Mouse (Mus musculus) forebrain, postnatal 0 days (tissue): Measurements from ENCODE around the gene D630045J12Rik. TPM values are rescaled to one million over a fixed set of nuclear protein-coding genes. Genes with fewer than 3 reads are reported as not detected.
A peak's percentile ranks its signal among the peaks of the same experiment; 100 is the strongest.

Source experiments
- ATAC-seq: fragments of 200-750 bp; cut with Nextera tagmentation; 2 replicates; pipeline ENCODE4 v1.8.0; 2017; ENCODE audit warnings: mild to moderate bottlenecking, moderate library complexity
- DNase-seq: peaks from one replicate; pipeline ENCODE4 v3.0.0-alpha.2; 2015
- H3K27ac ChIP-seq: fragments of 300-500 bp; sonication (generic); 2 replicates; pipeline ENCODE4 v1.5.1; 2014; ENCODE audit warnings: low read depth, mild to moderate bottlenecking, antibody characterized with exemption, low read length, moderate library complexity, mixed read lengths
- H3K27me3 ChIP-seq: fragments of 300-500 bp; sonication (generic); 2 replicates; pipeline ENCODE4 v1.6.1; 2014; ENCODE audit warnings: mild to moderate bottlenecking, low read length, mixed read lengths; ENCODE audit not compliant: insufficient read depth
- H3K36me3 ChIP-seq: fragments of 300-500 bp; sonication (generic); 2 replicates; pipeline ENCODE4 v1.6.1; 2014; ENCODE audit warnings: mild to moderate bottlenecking, moderate library complexity; ENCODE audit not compliant: insufficient read depth
- H3K4me1 ChIP-seq: fragments of 300-500 bp; sonication (generic); 2 replicates; pipeline ENCODE4 v1.6.1; 2014; ENCODE audit warnings: antibody characterized with exemption; ENCODE audit not compliant: insufficient read depth
- H3K4me2 ChIP-seq: fragments of 300-500 bp; sonication (generic); 2 replicates; pipeline ENCODE4 v1.6.1; 2014; ENCODE audit warnings: low read depth, mild to moderate bottlenecking, moderate library complexity
- H3K4me3 ChIP-seq: fragments of 300-500 bp; sonication (generic); 2 replicates; pipeline ENCODE4 v1.5.1; 2014; ENCODE audit warnings: low read depth, low read length, mixed read lengths
- H3K9ac ChIP-seq: fragments of 300-500 bp; sonication (generic); 2 replicates; pipeline ENCODE4 v1.6.1; 2014; ENCODE audit warnings: mild to moderate bottlenecking
- H3K9me3 ChIP-seq: fragments of 300-500 bp; sonication (generic); 2 replicates; pipeline ENCODE4 v1.6.1; 2016; ENCODE audit warnings: low read length
- CTCF ChIP-seq: sonication (generic); IDR thresholded peaks from 2 replicates; pipeline ENCODE4 v1.5.1; 2016; ENCODE audit warnings: antibody characterized with exemption, control low read depth, low read depth
- WGBS: fragments of 180-500 bp; shearing (Covaris S2); extraction: QIAGEN DNeasy Blood & Tissue Kit; methylation state at CpG from one replicate; pipeline ENCODE4 v1.1.7; 2014; 5-methylcytosine and 5-hydroxymethylcytosine counted together
- polyA plus RNA-seq: library from polyadenylated mRNA; unstranded; fragments of >200 nt; fragmentation: Nextera tagmentation; extraction: Ambion mirVana; gene quantifications from 2 replicates; pipeline ENCODE4 v1.2.1, GENCODE M21; 2015
- total RNA-seq: library from RNA; depleted of rRNA; stranded (reverse); fragments of >200 nt; gene quantifications from 2 replicates; pipeline ENCODE4 v1.2.3, GENCODE M21; 2014

The D630045J12Rik gene
- total and polyA plus RNA-seq, 2 experiments from 2014 or later, result 11.4 to 38.7 TPM

DNA sequence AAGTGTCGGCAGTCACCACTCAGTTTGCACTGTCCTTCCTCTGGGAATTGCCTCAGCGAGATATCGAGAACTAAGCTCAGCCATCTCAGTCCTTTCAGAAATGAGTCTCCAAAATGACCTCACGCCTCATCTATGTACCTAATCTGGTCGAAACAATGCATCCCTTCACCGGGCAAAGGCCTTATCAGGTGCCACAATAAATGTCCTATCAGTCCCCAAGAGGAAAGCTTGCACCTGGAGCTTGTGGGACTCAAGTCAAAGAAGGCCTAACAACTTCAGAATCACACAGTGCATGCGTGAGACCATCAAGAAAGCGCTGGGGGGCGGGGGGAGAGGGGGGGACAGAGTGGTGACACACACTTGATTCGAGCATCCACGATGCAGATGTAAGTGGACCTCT is 101.5 kb downstream of the D630045J12Rik start:
- H3K9ac ChIP-seq, result no peak overlapping the region
- H3K4me1 ChIP-seq, result no peaks in the 10 kb centered on the region
- TF ChIP-seq CTCF, result no peak
- WGBS, result 87% methylated on average over 11 of the region's 11 CpGs
- H3K4me3 ChIP-seq, result no peak overlapping the region
- no peak overlapping the region for H3K27ac ChIP-seq
- H3K36me3 ChIP-seq, result peaks cover 34% of the 10 kb centered on the region
- H3K9me3 ChIP-seq, result no peaks in the 10 kb centered on the region
- ATAC-seq (no peak), DNase-seq (no peak)
- no peaks in the 10 kb centered on the region for H3K27me3 ChIP-seq
- H3K4me2 ChIP-seq, result no peak overlapping the region

DNA sequence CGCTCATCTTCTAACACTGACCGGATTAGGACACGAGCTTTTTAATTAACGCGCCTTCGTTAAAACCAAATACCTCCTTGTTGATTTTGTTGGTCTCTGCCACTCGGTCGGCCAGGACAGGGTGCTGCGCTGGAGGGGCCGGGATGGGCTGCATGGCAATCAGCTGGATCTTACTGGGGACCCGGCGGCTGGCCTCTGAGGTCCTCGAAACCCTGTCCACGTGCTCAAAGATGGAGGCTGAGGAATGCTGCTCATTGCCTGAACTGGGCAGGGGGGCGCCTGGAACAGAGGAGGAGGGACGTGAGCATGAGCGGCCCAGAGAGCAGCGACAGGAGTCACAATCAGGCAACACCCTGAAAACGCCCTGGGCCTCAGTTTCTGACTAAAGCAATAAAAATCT is 104.3 kb downstream of the D630045J12Rik start:
- H3K4me2 ChIP-seq, result no peak overlapping the region
- TF ChIP-seq CTCF, result no peak
- H3K9ac ChIP-seq, result no peak overlapping the region
- no peaks in the 10 kb centered on the region for H3K9me3 ChIP-seq
- 78% methylated on average over 19 of the region's 19 CpGs for WGBS
- ATAC-seq (no peak), DNase-seq (no peak)
- peaks cover 51% of the 10 kb centered on the region for H3K36me3 ChIP-seq
- no peaks in the 10 kb centered on the region for H3K27me3 ChIP-seq
- H3K4me1 ChIP-seq, result no peaks in the 10 kb centered on the region
- no peak overlapping the region for H3K27ac ChIP-seq
- no peak overlapping the region for H3K4me3 ChIP-seq

DNA sequence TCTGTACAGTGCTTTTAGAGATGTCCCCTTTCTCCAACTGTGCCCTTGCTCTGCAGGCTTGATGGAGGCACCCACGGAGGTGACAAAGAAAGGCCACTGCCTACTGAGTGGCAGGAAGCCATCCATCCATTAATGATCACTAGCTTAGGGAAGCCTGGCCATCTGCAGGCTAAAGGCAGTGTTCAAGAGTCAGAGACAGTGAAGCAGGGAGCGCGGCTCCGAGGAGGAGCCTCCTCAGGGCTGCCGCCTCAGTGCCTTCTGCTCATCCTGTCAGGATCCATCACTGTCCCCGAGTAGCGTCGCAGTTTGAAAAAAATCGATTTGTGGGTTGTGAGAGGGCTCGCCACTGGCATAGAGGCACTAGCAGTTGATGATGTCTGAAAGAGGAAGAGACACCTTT is 105.2 kb downstream of the D630045J12Rik start:
- Histone ChIP-seq H3K27ac (no peak overlapping the region), H3K36me3 (peaks cover 57% of the 10 kb centered on the region), H3K4me1 (no peaks in the 10 kb centered on the region), H3K9me3 (no peaks in the 10 kb centered on the region), H3K9ac (no peak overlapping the region), H3K4me2 (no peak overlapping the region), H3K4me3 (no peak overlapping the region), H3K27me3 (no peaks in the 10 kb centered on the region)
- ATAC-seq (no peak), DNase-seq (no peak)
- WGBS, result 91% methylated on average over 10 of the region's 10 CpGs
- no peak for TF ChIP-seq CTCF

DNA sequence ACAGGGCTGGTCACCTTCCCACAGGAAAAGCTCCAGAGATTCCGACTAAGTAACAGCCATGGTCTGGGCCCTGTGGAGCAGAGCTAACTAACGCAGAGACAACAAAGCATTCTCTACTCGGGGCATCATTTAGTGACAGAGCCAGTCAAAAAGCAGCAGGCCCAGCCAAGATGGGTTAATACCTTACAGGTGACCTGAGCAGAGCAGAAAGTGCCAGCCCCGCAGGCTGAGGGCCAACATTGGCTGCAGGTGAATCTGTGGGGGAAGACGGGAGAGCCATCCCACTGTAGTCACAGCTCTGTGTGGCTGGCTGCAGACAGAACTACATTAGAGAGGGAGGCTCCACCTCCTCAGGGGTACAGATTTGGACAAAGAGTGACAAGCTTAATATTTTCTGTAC is 106.5 kb downstream of the D630045J12Rik start:
- TF ChIP-seq CTCF, result no peak
- no peak overlapping the region for H3K4me2 ChIP-seq
- no peak for DNase-seq
- H3K4me3 ChIP-seq, result no peak overlapping the region
- no peaks in the 10 kb centered on the region for H3K4me1 ChIP-seq
- H3K27me3 ChIP-seq, result no peaks in the 10 kb centered on the region
- no peak overlapping the region for H3K27ac ChIP-seq
- peaks cover 58% of the 10 kb centered on the region for H3K36me3 ChIP-seq
- no peak overlapping the region for H3K9ac ChIP-seq
- H3K9me3 ChIP-seq, result no peaks in the 10 kb centered on the region
- WGBS, result 87% methylated on average over 5 of the region's 5 CpGs
- ATAC-seq, result no peak

- 66% methylated on average over 8 of the region's 8 CpGs for WGBS
- DNase-seq (peak; percentile 29), ATAC-seq (no peak; the same call in 1 of the 2 replicates)
- Histone ChIP-seq H3K9ac (no peak overlapping the region), H3K27me3 (no peaks in the 10 kb centered on the region), H3K4me2 (no peak overlapping the region), H3K36me3 (peaks cover 61% of the 10 kb centered on the region), H3K4me3 (no peak overlapping the region), H3K27ac (no peak overlapping the region), H3K4me1 (no peaks in the 10 kb centered on the region), H3K9me3 (no peaks in the 10 kb centered on the region)
- no peak for TF ChIP-seq CTCF
Measured at GRCm38 (mm10) chr6:38145463-38146065, 108.2 kb downstream of the D630045J12Rik start.

- no peak for ATAC-seq
- peaks cover 60% of the 10 kb centered on the region for H3K36me3 ChIP-seq
- WGBS, result 67% methylated on average over 9 of the region's 9 CpGs
Measured at GRCm38 (mm10) chr6:38144161-38144998, 109.4 kb downstream of the D630045J12Rik start.

GRCm38 (mm10) chr6:38140402-38140801 is 113.4 kb downstream of the D630045J12Rik start:
- no peak for ATAC-seq
- no peak for TF ChIP-seq CTCF
- 89% methylated on average over 9 of the region's 9 CpGs for WGBS

More at GRCm38 (mm10) chr6:38144161-38144998, 109.4 kb downstream of the D630045J12Rik start:
- TF ChIP-seq CTCF, result no peak
- Histone ChIP-seq H3K4me1 (no peaks in the 10 kb centered on the region), H3K27me3 (no peaks in the 10 kb centered on the region), H3K27ac (no peak overlapping the region), H3K4me3 (no peak overlapping the region), H3K4me2 (no peak overlapping the region), H3K9me3 (no peaks in the 10 kb centered on the region), H3K9ac (no peak overlapping the region)
- no peak for DNase-seq

More at GRCm38 (mm10) chr6:38140402-38140801, 113.4 kb downstream of the D630045J12Rik start:
- Histone ChIP-seq H3K36me3 (peaks cover 58% of the 10 kb centered on the region), H3K4me3 (no peak overlapping the region), H3K9ac (no peak overlapping the region), H3K4me1 (no peaks in the 10 kb centered on the region), H3K4me2 (no peak overlapping the region), H3K9me3 (no peaks in the 10 kb centered on the region), H3K27me3 (no peaks in the 10 kb centered on the region), H3K27ac (no peak overlapping the region)
- DNase-seq, result no peak
